Mouse (Mus musculus): ENCODE measurements around the gene Gm11397.
"Not testable (repeated sequence)": the region's sequence is repeated elsewhere in the genome, so short reads cannot be mapped to it uniquely, and the experiment has no call there.

The Gm11397 gene

GRCm38 (mm10) chr13:33395461-33395860, at the start of gene Gm11397:
Gm11397 (plus strand) TSS chr13:33395761.
- DNase-seq (ENCODE audit: low read depth, low spot score), result not testable (repeated sequence)

- not testable (repeated sequence) for DNase-seq (ENCODE audit: low read depth, low spot score)
These were observed 38.9 kb upstream of the Gm11397 start for GRCm38 (mm10) chr13:33356666-33357065.

GRCm38 (mm10) chr13:33432714-33433113, 37.2 kb downstream of the Gm11397 start:
- not testable (repeated sequence) for DNase-seq (ENCODE audit: low read depth, low spot score)
